Mouse (Mus musculus): ENCODE measurements around the gene Krba1.

Krba1 gene

DNA sequence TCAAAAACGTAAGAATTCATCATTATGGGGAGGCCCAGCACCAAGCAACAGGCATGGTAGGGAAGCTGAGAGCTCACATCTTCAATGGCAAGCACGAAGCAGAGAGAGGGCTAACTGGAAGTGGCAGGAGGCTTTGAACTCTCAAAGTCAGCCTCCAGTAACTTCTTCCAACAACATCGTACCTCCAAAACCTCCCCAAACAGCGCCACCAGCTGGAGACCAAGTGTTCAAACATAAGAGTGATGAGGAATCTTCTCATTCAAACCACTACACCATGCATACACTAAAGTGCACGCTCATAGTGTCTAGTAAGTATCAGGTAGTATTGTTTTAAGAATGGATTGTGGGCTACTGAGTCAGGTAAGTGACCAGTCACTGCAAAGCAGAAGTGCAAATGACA lies 28.7 kb downstream of the Krba1 start:
- DNase-seq (ENCODE audit: low spot score in 2 of 2): no peak

DNA sequence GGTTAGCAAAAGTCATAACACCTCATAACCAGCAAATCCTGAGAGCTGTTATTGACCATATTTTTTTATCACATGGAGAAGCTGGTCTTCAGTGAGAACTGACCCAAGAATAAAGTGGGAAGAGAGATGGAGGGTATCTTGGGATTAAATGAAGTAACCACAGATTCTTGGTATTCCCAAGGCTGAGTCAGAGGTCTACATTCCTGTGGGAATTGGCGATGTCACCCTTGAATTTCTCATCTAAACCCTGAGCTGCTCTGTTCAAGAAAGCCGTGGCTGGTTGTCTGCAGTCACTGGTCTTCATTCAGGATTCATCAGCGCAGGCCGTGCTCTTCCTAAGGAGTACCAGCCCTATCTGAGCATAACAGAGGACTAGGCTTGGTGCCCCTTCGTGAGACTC lies 31.6 kb downstream of the Krba1 start:
- no peak for DNase-seq (ENCODE audit: low spot score in 2 of 2)

DNA sequence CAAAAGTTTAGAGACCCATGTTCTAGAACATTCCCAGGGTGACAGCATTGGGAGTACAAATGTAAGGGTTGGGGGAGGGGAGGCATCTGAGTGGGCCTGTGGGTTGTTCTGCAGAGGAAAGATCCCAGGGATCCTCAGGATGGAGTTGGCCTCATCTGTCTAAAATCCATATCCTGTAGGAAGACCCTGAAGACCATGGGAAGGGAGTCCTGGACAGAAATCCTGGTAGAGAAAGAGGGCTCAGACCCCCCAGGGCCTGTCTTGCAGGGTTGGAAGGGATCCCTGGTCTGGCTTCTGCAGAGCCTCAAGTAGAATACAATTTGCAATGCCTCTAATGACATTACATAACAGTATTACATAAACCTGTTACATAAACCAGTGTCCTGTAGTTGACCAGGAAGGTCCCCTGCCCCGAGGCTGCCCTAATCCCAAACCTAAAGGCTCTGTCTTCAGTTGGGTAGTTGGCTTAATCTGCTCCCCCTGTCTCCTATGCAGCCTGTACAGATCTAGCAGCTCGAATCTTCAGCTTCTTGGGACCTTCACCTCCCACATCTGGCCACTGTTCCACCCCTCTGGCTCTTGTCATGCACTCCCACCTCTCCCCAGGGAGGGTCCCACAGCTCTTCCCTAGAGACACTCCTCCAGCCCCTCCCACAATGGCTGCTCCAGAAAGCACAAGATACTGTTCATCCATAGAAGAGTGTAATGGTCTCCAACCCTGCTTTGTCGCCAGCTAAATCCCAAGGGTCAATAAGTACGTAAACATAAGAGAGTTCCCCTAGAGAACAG lies 33.6 kb downstream of the Krba1 start:
- no peak for DNase-seq (ENCODE audit: low spot score in 2 of 2)

DNA sequence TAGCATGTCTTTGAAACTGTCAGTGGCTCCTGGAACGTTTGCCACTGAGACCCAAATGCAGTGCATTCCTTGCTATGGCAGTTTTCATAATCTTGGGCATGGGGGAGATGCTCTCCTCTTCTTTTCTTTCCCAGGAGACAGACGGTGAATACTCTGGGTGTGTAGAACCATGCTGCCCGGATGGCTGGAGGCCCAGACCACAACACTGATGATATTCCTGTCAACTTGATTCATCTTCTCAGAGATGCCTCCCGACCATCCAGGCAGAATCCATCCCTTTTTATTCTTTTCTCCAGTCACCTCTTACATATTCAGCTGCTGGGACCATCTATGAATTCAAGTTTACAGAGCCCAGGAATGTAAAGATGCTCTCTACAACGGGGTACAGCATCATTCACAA lies 35.4 kb downstream of the Krba1 start:
- DNase-seq (ENCODE audit: low spot score in 2 of 2): no peak

DNA sequence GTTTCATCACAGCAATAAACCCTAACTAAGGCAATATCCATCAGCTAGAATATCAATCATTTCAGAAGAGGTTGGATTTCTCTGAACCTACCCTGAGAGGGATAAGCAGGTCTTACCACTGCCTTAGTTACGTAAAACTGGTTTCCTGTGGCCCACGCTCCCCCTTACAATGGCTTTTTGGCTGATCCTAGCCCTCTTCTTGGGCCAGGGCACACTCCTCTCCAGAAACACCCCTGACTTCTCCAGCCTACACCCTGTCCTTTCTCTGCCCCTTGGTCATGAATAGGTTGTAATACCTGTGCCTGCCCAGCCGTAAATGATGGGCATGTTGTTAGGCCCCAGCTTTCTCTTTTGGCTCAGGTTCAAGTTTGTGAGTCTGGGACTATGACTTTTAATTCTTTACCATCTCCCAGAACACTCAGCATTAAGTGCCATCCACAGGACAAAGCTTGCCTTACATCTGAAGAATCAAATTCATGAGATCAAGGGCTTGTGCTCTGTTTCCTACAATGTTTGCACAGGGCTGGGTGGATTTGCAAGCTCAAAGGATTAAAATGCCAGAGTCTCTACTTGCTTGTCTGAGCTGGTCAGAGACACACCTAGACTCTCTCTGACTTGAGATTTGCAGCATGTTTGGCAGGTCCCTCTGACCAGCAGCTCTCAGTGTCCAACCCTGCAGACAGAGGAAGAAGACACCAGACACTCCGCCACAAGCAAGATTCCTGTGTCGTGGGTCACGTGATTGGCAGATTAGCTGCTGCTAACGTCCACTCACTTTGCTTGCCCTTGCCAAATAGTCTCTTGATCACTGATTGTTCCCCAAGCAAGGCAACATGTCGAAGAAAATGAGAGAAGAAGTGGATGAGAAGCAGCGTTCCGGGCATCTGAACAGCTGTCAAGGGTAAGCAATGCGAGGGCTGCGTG lies 37.8 kb downstream of the Krba1 start:
- DNase-seq (ENCODE audit: low spot score in 2 of 2): no peak

DNA sequence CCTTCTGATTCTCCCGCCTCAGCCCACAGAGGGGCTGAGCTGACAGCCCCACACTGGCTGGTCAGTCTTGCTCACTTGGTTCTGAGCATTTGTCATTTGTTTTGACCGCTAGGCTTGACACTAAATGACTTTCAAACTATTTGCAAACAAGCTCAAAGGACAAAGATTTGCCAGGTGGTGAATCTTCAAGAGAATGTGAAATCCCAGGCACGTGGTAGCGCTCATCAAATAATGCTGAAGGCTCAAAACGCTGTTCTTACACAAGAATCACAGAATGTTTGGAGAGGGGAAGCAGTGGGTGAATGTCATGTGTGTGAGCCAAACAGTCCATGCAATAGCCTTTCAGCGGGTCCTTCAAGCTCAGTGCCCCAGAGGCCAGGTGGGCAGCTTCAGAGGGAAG lies 39.3 kb downstream of the Krba1 start:
- DNase-seq (ENCODE audit: low spot score in 2 of 2): no peak

DNA sequence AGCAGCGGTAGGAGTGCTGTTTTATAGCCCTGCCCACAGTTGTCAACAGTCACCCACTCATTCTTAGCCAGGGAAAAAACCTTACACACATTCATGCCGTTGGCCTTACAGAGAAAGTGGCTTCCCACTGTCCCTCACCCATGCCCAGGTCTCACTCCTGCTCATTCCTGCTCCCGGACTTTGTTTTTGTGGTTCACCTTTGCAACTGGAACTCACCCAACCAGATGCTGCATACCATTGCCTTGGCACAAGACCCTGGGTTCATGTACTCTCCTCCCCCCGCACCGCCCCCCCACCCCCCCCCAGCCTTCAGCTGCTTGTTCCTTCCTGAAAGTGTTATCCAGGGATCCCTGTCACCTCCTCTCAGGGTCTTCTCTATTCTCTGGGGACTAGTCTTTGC lies 39.7 kb downstream of the Krba1 start:
- DNase-seq (ENCODE audit: low spot score in 2 of 2): no peak

DNA sequence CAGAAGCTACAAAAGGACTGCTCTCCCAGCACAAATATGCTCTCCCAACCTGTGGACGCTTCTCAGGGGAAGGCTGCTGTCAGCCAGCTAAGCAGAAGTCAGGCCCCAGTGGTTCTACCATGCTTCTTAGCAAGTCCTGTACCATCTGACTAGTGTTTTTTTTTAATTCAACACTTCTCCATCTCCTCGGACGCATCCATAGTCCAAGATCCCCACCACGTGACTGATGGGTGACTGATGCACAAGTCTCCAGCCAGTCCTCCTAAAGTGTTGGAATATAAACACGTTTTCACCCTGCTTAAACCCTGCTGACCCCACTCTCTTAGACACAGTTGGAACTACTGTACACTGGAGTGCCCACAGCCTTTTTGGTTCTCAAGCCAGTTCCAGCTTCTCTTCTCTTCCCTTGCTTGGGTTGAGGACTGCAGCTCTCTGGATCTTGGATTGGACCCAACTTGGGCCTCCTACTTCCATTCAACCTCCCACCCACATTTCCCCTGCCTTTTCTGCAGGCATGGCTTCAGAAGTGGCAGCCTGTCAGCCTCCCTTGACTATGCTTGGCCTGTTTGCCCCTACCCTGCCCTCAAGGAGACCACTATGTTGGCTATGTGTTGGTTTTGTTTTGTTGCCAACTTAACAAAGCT lies 40.4 kb downstream of the Krba1 start:
- no peak for DNase-seq (ENCODE audit: low spot score in 2 of 2)

DNA sequence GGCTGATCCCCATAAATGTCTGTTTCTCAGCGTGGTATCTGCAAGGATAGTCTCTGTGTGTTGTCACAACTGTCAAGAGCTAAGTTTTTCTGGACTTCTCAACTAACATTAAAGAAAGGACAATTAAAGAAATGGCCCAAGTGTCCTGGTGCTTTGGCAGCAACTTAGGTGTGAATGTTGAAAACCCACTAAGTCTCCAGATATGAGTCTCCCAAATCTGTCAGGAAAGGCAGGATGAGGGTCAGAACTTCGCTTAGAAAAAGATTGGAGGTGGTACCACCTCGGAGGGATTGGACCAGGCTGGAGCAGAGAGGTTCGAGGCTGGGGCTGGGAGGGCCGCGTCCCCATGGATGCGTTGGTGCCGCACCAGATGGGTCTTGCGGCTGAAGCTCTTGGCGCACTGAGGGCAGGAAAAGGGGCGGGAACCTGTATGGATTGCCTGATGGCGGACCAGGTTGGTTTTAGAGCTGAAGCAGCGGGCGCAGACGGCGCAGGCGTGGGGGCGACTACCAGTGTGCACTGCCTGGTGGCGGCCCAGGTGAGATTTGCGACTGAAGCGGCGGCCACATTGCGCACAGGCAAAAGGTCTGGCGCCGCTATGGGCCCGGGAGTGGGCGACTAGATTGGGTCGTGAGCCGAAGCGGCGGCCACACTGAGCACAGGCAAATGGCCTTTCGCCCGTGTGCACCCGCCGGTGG lies 42.4 kb downstream of the Krba1 start:
- DNase-seq (ENCODE audit: low spot score in 2 of 2): no peak

DNA sequence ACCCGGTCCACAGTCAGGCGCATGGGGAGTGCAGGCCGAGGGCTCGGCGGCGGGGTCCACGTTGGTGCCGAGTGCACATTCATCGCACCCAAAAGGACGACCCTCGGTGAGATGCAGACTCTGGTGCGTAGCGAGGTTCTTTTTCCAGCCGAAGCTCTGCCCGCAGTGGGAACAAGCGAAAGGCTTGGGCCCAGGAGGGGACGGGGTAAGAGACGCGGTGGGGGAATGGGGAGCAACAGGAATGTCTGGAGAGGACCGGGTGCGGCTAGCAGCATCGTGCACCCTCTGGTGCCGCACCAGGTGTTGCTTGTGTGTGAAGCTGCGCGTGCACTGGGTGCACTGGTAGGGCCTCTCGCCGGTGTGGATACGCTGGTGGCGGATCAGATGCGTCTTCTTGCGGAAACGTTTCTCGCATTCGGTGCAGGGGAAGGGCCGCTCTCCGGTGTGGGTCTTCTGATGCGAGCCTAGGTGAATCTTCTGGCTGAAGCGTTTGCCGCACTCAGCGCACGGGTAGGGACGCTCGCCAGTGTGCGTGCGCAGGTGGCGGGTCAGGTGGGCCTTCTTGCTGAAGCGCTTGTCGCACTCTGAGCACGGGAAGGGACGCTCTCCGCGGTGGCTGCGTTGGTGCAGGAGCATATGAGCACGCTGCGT lies 43.2 kb downstream of the Krba1 start:
- DNase-seq (ENCODE audit: low spot score in 2 of 2): no peak

DNA sequence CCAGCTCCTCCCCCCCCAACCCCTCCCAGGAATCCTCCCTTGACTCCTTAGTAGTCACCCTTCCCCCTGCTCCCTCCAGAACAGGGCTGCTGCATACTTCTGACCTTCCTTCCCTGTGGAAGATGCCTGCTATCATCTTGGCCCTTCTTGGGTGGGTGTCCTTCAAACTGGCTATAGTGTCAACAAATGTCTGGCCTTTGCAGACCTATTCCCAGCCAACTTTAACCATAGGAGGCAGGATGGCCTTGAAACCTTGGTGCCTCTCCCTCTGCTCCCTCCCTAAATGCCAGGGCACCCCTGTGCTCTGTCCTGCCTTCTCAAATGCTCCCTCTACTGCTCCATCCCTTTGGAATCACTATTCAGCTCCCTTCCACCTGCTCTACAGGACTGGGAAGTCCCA lies 44.3 kb downstream of the Krba1 start:
- DNase-seq (ENCODE audit: low spot score in 2 of 2): no peak

DNA sequence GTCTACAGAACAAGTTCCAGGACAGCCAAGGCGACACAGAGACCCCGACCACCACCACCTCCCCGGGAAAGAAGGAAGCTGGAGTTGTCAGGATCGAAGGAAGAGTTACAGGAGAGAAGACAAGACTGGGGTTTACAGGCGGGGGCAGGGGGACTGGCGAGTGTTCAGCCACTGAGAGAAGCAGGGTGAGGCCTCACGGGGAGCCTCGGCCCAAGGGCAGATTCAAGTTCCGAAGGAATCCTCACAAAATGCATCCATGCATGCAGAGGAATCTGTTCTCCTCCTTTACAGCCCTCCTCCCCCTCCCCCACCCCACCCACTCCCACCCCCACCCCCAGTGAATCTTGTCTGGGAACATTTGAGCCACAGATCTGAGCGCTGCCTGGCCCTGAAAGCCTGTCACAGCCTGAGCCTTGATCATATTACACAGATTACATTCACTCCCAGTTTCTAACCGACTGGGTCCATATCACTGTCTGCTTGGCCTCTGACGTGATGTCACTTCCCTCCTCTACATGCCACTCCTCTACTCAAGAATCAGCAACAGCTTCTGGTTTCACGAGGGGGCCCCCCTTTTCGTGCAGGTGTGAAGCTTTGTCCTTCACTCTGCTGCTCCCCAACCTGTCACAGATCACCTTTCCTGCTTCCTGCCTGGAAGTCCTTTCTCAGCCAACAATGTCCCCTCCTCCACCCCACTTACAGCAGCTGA lies 45.1 kb downstream of the Krba1 start:
- DNase-seq (ENCODE audit: low spot score in 2 of 2): no peak

DNA sequence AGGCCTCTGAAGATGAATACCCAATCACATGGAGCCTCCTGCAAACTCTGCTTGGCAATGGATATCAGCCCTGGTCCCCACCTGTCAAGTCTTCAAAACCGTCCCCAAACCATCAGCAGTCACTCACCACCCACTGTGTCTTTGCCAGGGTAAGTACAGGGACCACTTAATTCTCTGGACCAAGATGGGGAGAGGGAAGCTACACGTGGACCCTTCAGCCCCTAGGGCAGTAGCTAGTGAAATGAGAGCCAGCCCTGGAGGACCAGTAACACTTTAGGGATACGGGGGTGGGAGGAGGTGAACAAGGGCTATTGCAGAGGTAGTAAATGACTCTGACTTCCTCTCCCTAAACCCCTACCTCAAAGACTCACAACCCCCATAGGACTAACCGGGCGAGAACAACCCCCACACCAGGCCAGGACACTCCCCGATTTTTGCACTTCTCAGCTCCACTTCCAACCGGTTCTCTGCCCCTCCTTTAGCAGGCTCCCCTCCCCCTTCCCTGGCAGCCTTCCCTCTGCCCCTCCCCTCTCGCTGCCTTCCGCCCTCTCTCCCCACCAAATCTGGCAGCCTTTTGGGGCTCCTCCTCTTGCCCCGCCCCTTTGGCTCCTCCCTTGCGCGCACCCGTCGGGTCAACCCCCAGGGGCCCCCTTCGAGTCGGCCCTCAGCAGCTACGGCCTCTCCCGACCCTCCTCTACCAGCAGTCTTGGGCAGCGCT lies 48.4 kb downstream of the Krba1 start:
- peak; percentile 70 to 76 for DNase-seq (ENCODE audit: low spot score in 2 of 2)

DNA sequence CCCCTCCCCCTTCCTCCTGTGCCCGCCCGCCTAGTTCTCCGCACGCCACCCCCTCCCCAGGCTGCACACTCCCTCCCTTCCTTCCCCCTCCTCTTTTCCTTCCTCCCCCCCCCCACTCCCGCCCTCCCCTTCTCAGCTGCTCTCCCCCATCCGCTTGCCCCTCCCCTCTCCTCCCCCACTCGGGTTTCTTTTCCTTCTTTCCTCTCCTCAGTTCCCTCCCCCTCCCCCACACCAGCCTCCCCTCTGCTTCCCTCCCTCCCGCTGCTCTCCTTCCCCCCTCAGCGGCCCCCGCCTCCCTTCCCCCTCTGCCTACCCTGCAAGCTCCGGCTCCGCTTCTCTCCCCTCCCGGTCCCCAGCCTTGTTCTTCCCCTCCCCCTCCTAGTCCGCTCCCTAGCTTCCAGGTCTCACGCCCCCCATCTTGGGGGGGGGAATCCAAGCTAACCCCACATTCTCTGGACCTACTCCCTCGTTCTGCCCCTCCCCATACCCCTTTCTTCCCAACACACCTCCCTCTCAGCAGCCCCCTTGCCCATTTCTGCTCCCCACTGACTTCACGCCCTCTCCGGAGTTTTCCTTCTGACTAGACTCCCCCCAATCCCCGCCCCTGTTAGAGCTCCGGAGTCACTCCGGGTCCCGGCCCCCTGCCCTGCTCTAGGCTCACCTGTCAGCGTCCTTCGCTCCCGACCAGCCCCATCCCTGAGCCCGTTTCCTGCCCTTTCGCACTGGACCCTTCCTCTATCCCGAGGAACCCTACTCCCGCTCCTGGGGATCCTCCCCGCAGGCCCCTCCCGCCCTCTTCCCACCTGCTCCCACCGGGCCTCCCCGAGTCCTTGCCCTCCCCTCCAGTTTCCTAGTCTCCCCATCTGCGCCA lies 49.2 kb downstream of the Krba1 start:
- DNase-seq (ENCODE audit: low spot score in 2 of 2): no peak

DNA sequence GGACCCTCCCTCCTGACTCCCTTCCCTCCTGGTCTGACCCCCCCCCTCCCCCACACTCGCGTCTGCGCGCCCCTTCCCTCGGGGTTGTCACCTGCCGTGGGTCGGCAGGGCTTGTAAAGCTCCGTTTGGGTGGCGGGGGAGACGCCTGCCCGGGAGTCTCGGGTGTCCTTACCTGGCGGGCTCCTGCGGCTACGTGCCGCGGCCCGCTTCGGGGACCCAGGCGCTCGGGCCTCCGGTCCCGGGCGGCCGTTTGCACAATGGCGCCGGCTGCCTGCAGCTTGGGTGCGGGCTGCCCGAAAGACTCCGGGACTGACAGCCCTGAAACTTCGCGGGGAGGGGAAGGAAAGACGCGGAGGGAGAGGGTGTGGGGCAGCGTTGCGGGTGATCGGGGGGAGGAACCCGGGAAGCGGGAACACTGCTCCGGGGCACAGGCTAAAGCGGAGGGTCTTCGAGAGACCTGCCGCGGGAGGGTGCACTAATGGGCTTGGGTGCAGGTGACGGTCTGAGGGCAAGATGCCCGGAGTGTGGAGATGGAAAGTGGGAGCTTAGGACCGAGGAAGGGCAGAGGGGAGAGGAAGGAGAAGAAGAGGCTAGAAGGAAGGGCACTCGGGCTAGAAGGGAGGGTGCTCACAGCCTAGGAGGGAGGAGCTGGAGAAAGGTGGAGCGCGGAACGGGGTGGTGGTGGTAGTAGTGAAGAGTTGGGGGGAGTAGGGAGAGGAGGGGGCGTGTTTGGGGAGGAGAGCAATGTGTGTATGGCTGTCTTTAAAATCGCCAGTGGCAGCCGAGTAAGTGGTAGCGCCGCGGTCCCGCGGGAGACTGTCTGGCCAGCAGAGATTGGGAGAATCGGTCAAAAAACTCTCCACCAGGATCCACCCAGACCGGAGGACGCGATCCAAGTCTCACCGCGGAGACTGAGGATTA lies 50.1 kb downstream of the Krba1 start, which contains the start of gene Zfp467:
Gene Zfp467, minus strand, starts transcription at position 645 of the 921 bp plus-strand sequence.
- peak in 1 of 2 experiments; percentile 12 for DNase-seq (ENCODE audit: low spot score in 2 of 2)

DNA sequence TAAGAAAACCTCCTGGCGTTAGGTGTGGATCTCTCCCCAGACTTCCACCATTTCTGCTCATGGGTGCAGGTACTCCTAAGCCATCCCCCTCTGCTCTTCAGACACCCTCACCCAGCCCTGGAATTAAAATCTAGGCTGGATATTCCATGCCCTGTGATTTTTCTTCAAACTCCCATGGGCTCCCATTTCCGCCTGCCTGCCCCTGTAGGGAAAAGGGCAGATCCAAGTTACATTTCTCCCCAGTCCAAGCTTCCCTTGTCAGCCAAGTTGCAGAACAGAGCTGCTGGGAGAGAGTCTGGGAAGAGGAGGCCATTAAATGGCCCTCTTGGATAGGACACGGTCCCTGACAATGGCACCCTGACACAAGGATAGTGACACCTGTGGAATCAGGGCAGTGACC lies 50.9 kb downstream of the Krba1 start:
- no peak for DNase-seq (ENCODE audit: low spot score in 2 of 2)

DNA sequence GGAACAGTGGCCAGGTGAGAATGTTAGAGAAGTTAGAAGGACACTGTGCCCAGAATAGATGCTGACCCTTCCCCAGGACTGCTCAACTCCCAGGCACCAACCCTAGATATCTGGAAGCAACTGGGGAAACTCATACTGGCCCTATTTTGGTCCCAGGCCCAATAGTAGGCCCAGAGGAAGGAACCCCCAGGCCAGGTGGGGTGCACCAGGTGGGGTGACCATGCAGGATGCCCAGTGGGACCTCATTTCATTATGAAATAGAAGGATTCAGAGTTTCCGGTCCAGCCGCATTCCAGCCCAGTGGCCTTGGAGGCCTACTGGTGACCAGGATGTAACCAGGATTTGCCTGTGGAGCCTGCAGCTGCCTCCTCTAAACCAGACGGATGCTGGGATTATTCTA lies 51.5 kb downstream of the Krba1 start:
- no peak for DNase-seq (ENCODE audit: low spot score in 2 of 2)

DNA sequence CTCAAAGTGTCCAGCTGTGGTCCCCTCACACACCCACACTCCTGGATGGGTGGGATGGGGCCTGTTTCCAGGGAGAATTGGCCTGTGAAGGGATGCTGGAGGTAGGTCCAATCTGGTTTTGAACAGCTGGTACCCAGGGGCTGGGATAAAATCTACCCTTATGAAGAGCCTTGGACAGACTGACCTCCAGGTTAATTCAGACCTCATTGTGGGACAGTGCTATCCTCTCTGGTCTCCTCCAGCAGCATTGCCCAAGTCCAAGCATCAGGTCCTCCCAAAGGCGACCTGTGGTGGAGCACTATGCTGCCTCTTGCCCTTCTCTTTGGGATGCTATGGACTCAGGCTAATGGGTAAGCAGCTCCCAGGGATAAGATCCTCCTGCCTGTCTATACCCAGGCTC lies 52.5 kb downstream of the Krba1 start, which contains the start of gene Sspo:
Gene Sspo, plus strand, starts transcription at position 301 of the 400 bp plus-strand sequence.
- no peak for DNase-seq (ENCODE audit: low spot score in 2 of 2)

Measured in spleen, postnatal 14 days (tissue).